Mouse (Mus musculus): ENCODE data around the gene Cfap46. TPM values are rescaled to one million over a fixed set of nuclear protein-coding genes. Genes with fewer than 3 reads are reported as not detected.

The Cfap46 gene
- 0.24 and 0.26 TPM in 2 replicates for polyA plus RNA-seq (2015; fragmentation: Nextera tagmentation; extraction: Ambion mirVana)

DNA sequence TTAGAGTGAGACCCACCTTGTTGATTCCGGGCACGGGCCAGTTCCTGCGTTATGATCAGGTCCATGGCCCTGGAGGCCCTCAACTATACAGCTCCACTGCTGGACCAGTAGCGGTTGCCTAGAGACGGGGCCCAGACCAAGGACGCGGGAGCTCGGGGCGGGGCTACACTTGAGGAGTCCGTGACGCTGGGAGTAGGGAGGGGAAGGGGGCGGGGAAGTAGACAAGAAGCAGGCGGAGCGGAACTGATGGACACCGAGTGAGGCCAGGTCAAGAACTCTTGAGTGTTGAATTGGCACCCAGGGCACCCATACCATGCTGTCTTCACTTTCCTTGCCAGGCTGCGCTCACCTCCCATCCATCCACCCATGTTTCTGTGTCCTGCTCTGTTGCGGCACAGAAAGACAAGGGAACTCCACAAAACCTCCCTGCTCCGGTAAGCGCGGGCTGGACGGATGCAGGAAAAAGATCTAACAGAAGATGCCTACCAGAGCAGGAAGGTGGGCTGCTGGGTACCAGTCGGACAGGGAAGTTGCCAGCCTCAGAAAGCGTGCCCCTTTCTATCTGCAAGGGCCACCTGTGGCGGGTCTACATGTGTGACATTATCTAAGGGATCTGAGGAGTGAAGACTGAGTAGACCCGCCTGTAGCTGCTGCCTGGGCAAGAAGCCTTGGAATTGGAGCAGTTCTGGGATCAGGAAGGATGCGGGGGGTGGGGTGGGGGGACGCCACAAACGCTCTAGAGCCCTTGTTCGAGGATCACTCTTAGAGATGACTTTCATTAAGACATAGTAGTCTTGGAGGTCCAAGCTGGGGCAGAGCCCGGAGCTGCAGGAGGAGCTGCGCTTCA, at the start of gene Cfap46:
Cfap46 (minus strand) TSS at position 112 of the 847 bp plus-strand sequence.
- 1% methylated on average over 30 of the region's 31 CpGs for WGBS
- Histone ChIP-seq H3K27ac (0 out of 2 replicates have a peak within 1 kb of the TSS, but pooled peaks have one; percentile 18), H3K9me3 (no peaks in the 10 kb centered on the region), H3K4me3 (peak within 1 kb of the TSS; percentile 50), H3K4me1 (no peaks in the 10 kb centered on the region; the same call in 1 of the 2 replicates), H3K9ac (peak within 1 kb of the TSS; percentile 24), H3K4me2 (peak within 1 kb of the TSS; percentile 77), H3K27me3 (peaks cover 4% of the 10 kb centered on the region; the same call in 1 of the 2 replicates), H3K36me3 (no peaks in the 10 kb centered on the region)
- ATAC-seq (ENCODE audit: insufficient number of reproducible peaks, low FRiP score, low TSS enrichment, low read depth), result peak; percentile 64

DNA sequence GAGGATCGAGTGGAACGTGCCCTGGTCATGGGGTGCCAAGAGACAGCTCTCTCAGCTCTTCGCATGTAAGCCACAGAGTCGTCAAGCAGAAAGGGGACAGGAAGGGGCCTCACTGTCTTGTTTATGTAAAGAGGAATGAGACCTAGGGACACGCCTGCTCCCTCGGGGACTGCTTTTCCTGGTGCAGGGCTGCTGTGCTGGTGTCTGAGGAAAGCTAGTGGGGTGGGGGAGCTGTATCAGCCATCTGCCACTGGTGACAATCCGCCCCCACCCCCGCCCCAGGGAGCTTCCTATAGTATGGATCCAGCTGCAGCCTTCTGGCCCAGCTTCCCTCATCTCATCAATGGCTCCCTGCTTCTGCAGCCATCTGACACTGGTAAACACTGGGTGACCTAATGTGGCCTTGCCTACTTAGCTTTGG, 47.7 kb upstream of the Cfap46 start:
- ATAC-seq (ENCODE audit: insufficient number of reproducible peaks, low FRiP score, low TSS enrichment, low read depth), result no peak
- Histone ChIP-seq H3K4me1 (peaks cover 3% of the 10 kb centered on the region; the same call in 1 of the 2 replicates), H3K4me3 (no peak overlapping the region), H3K9ac (no peak overlapping the region), H3K27ac (no peak overlapping the region), H3K36me3 (no peaks in the 10 kb centered on the region), H3K27me3 (no peaks in the 10 kb centered on the region), H3K9me3 (no peaks in the 10 kb centered on the region), H3K4me2 (no peak overlapping the region)
- 36% methylated on average over 8 of the region's 8 CpGs for WGBS

DNA sequence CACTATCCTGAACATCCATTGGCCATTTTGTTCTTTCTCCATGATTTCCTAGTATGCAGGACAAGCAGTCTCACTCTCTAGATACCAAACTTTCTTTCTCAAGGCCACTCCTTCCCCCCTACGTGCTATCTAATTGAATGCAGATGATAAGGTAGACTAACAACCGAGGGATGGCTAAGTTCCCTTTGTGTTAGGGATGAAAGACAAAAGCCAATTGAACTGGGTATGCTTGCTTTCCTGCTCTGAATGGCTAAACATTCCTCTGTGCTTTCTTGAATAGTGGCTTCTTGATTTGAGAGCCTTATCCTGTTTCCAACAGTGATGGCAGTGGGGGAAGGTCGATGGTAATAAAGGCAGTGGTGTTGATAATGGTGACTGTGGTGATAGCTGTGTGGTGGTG, 43.5 kb upstream of the Cfap46 start:
- no peak overlapping the region for H3K4me3 ChIP-seq
- no peak overlapping the region for H3K9ac ChIP-seq
- peaks cover 3% of the 10 kb centered on the region; the same call in 1 of the 2 replicates for H3K4me1 ChIP-seq
- no peaks in the 10 kb centered on the region for H3K27me3 ChIP-seq
- no peaks in the 10 kb centered on the region for H3K36me3 ChIP-seq
- no peaks in the 10 kb centered on the region for H3K9me3 ChIP-seq
- H3K4me2 ChIP-seq, result no peak overlapping the region
- 44% methylated on average over 3 of the region's 3 CpGs for whole genome bisulfite sequencing
- H3K27ac ChIP-seq, result no peak overlapping the region
- ATAC-seq (ENCODE audit: insufficient number of reproducible peaks, low FRiP score, low TSS enrichment, low read depth), result no peak

DNA sequence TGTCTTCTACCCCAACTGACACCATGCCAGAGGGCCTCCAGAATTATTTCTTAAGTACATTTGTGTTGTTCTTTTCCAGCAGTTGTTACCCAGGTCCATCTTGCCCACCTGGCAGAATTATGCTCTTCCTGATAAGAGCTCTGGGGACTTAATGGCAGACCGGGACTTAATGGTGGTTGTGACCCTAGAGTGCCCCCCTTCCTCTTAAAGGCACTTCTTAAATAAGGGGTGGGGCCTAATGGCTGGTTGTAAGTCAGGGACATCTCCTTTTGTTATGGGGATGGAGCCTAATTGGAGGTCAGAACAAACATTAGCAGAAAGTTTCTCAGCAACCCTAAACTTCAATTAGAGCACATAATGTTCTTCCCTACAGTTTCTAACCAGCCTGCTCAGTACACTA, 42.0 kb upstream of the Cfap46 start:
- no peak overlapping the region for H3K27ac ChIP-seq
- no peak overlapping the region for H3K4me3 ChIP-seq
- H3K4me2 ChIP-seq, result no peak overlapping the region
- 19% methylated on average over 1 of the region's 1 CpGs for WGBS
- H3K27me3 ChIP-seq, result no peaks in the 10 kb centered on the region
- H3K9me3 ChIP-seq, result no peaks in the 10 kb centered on the region
- no peaks in the 10 kb centered on the region for H3K4me1 ChIP-seq
- H3K36me3 ChIP-seq, result no peaks in the 10 kb centered on the region
- H3K9ac ChIP-seq, result no peak overlapping the region
- no peak for ATAC-seq (ENCODE audit: insufficient number of reproducible peaks, low FRiP score, low TSS enrichment, low read depth)

DNA sequence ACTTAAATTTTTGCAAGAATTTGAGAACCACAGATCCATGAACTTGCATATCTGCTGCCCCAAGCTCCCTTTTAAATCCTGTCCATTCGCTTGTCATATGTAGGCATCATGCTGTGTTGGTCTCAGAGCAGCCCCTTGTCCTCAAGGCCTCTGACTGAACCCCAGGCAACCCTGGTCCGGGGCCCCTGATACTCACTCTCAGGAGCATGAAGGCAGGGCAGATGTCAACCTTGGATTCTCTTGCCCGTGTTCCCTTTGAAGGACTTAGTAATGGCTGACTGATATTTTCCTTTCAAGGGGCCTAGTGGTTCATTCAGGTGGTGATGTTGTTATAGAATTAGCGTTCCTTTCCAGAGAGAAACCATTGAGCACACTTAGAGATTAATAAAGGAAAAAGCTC, 40.4 kb upstream of the Cfap46 start:
- H3K27me3 ChIP-seq, result no peaks in the 10 kb centered on the region
- no peak for ATAC-seq (ENCODE audit: insufficient number of reproducible peaks, low FRiP score, low TSS enrichment, low read depth)
- H3K9me3 ChIP-seq, result no peaks in the 10 kb centered on the region
- no peak overlapping the region for H3K4me2 ChIP-seq
- H3K4me3 ChIP-seq, result no peak overlapping the region
- H3K9ac ChIP-seq, result no peak overlapping the region
- no peak overlapping the region for H3K27ac ChIP-seq
- H3K36me3 ChIP-seq, result no peaks in the 10 kb centered on the region
- 89% methylated on average over 4 of the region's 4 CpGs for WGBS
- H3K4me1 ChIP-seq, result no peaks in the 10 kb centered on the region

DNA sequence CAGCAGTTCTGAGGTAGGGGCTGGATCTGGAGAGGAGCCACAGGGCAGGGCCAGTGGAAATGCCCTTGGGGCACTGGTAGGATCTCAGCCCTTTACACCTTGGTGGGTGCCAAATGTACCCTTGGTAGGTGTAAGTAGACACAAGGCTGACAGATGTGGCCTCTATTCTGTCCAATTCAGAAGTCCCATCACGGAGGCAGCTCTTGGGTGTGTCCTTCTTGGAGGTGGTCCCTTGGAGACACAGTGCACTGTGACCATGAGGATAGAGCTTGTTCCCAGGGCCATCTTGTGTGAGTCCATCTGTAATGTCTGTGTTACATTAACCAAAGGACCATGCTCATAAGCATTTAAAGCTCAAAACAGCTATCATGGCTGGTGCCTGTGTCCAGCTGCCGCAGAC, 37.6 kb upstream of the Cfap46 start:
- WGBS, result 85% methylated on average over 2 of the region's 2 CpGs
- Histone ChIP-seq H3K27me3 (no peaks in the 10 kb centered on the region), H3K4me1 (no peaks in the 10 kb centered on the region), H3K36me3 (no peaks in the 10 kb centered on the region), H3K9me3 (no peaks in the 10 kb centered on the region), H3K9ac (no peak overlapping the region), H3K4me2 (no peak overlapping the region), H3K4me3 (no peak overlapping the region), H3K27ac (no peak overlapping the region)
- no peak for ATAC-seq (ENCODE audit: insufficient number of reproducible peaks, low FRiP score, low TSS enrichment, low read depth)

DNA sequence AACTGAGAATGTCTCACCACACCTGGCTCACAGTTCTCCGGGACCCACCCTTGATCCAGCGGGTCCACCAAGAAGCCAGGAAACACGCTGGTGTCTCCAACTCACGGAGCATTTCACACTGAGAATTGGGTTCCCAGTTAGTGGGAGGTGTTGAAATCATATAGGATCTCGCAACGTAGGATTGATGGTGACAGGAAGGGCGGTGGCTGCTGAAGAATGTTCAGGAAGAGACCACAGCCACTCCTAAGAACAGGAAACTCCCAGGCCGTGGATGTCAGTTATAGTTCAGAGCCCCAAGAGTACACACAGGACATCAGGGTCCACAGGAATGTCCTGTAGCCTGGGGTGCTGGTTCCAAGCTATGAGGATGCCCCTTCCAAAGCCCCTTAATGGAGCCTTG, 34.2 kb upstream of the Cfap46 start:
- Histone ChIP-seq H3K9me3 (no peaks in the 10 kb centered on the region), H3K27ac (no peak overlapping the region), H3K4me2 (no peak overlapping the region), H3K4me3 (no peak overlapping the region), H3K36me3 (no peaks in the 10 kb centered on the region), H3K4me1 (no peaks in the 10 kb centered on the region), H3K27me3 (no peaks in the 10 kb centered on the region), H3K9ac (no peak overlapping the region)
- 82% methylated on average over 8 of the region's 8 CpGs for WGBS
- no peak for ATAC-seq (ENCODE audit: insufficient number of reproducible peaks, low FRiP score, low TSS enrichment, low read depth)

DNA sequence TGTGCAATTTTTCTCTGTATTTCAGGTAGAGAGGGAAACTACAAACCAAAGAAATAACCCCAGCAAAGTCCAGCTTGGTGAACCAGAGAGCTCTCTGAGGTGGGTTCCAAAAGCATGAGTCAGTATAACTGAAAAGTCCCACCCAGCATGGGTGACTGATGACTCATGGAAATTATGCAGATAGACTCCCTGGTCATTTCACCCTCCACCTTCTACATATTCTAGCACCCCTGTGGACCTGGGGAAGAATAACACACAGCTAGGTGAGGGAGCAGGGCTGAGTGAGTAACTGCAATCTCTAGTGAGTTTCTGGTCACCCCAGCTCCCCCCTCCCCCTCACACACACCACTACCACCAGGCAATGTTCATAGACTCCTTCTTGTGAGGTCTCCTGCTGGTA, 28.2 kb upstream of the Cfap46 start:
- Histone ChIP-seq H3K9ac (no peak overlapping the region), H3K4me3 (no peak overlapping the region), H3K36me3 (no peaks in the 10 kb centered on the region), H3K4me2 (no peak overlapping the region), H3K27ac (no peak overlapping the region), H3K9me3 (no peaks in the 10 kb centered on the region), H3K27me3 (peaks cover 5% of the 10 kb centered on the region; the same call in 1 of the 2 replicates), H3K4me1 (no peaks in the 10 kb centered on the region)
- ATAC-seq (ENCODE audit: insufficient number of reproducible peaks, low FRiP score, low TSS enrichment, low read depth), result no peak

DNA sequence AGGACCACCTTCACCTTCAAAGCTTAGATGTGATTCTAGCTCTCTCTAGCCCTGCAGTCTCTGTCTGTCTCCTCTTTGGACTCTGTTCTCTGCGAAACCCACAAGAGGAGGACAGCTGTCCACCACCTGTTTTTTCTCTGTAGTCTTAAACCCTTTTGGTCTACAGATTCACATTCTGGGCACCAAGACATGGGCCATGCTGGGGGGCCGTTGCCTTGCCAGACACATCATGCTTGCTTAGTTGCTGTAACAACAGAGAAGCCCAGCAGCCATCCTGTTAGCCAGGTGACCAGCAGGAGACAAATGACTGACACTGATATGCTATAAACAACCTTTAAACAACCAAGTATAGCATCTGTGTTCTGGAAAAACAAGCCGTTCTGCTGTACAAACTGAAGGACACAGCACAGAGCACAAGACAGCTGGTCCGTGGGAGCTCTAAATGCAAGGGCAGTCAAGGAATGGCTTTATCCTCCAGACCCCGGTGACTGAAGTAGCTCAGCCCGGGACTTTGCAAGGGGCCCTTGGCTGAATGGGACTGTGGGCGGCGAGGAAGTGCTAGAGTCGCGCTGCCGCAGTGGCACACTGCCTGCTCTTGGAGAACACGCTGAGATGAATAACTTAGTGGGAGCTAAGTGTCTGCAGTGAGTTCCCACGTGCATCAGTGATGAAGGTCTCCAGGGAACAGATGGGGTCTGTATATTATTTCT, 22.9 kb upstream of the Cfap46 start:
- 40% methylated on average over 13 of the region's 13 CpGs for WGBS
- H3K4me1 ChIP-seq, result no peaks in the 10 kb centered on the region; the same call in 1 of the 2 replicates
- no peaks in the 10 kb centered on the region for H3K36me3 ChIP-seq
- H3K4me3 ChIP-seq, result no peak overlapping the region
- no peak overlapping the region for H3K9ac ChIP-seq
- H3K27me3 ChIP-seq, result peaks cover 18% of the 10 kb centered on the region; the same call in 1 of the 2 replicates
- no peak overlapping the region for H3K27ac ChIP-seq
- H3K9me3 ChIP-seq, result no peaks in the 10 kb centered on the region
- H3K4me2 ChIP-seq, result no peak overlapping the region
- no peak for ATAC-seq (ENCODE audit: insufficient number of reproducible peaks, low FRiP score, low TSS enrichment, low read depth)

DNA sequence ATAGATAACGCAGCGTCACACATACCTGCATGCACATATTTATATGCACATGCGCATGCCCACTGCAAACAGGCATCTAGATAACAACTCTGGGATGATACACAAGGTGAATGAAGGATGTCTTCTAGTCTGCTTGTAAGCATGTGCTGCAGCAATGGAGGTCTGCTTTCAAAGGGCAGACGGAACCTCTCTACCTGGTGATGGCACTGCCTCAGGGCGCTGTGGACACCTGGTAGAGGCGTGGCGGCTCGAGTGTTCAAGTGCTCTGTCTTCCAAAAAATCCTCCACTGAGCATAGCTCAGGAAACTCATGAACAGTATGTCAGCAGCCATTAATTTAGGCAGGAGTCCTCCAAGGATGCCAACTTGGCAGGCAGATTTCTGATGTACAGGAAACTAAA, 22.2 kb upstream of the Cfap46 start:
- Histone ChIP-seq H3K27me3 (peaks cover 18% of the 10 kb centered on the region; the same call in 1 of the 2 replicates), H3K9me3 (no peaks in the 10 kb centered on the region), H3K36me3 (no peaks in the 10 kb centered on the region), H3K4me1 (no peaks in the 10 kb centered on the region; the same call in 1 of the 2 replicates), H3K9ac (no peak overlapping the region), H3K4me2 (no peak overlapping the region), H3K27ac (no peak overlapping the region), H3K4me3 (no peak overlapping the region)
- 87% methylated on average over 8 of the region's 8 CpGs for WGBS
- ATAC-seq (ENCODE audit: insufficient number of reproducible peaks, low FRiP score, low TSS enrichment, low read depth), result no peak

DNA sequence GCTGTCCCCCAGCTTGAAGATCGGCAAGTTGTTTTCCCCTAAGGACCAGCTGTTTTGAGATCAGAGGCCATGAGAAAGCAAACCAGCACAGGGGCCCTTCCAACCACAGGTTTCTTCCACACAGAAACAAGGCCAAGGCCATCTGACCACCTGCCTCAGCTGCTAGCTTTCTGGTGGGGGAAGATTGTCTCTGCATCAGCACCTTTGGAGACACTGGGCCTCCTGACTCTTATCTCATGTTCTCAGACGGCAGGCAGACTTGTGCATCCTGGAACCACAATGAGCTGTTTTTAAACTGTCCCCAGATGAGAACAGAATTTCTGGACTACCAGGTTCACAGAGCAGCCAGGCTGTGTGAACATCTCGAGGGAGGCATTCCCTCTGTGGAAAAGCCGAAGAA, 21.5 kb upstream of the Cfap46 start:
- H3K36me3 ChIP-seq, result no peaks in the 10 kb centered on the region
- H3K4me2 ChIP-seq, result no peak overlapping the region
- no peak overlapping the region for H3K27ac ChIP-seq
- H3K4me1 ChIP-seq, result no peaks in the 10 kb centered on the region; the same call in 1 of the 2 replicates
- 66% methylated on average over 4 of the region's 4 CpGs for WGBS
- H3K9me3 ChIP-seq, result no peaks in the 10 kb centered on the region
- peaks cover 18% of the 10 kb centered on the region; the same call in 1 of the 2 replicates for H3K27me3 ChIP-seq
- no peak overlapping the region for H3K4me3 ChIP-seq
- no peak for ATAC-seq (ENCODE audit: insufficient number of reproducible peaks, low FRiP score, low TSS enrichment, low read depth)
- H3K9ac ChIP-seq, result no peak overlapping the region

DNA sequence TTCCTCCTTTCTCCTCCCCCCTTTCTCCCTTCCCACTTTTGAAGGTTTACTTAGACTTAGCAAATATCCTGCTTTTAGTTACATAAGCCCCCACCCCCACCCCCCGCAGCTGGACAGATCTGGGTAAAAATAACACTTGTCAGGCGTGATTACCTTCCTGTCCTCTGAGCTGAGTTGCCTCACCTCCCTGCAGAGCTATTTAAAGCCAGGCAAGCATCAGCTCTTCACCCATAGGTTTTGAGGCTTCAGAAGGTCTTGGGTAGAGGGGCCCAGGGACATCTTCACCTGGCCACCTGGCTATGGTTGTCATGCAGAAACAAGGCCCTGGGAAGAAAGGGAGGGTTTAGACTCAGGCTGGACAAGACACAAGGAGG, 20.2 kb upstream of the Cfap46 start:
- Histone ChIP-seq H3K27ac (no peak overlapping the region), H3K4me1 (no peaks in the 10 kb centered on the region; the same call in 1 of the 2 replicates), H3K4me3 (no peak overlapping the region), H3K9ac (no peak overlapping the region), H3K27me3 (peaks cover 18% of the 10 kb centered on the region; the same call in 1 of the 2 replicates), H3K36me3 (no peaks in the 10 kb centered on the region), H3K4me2 (no peak overlapping the region), H3K9me3 (no peaks in the 10 kb centered on the region)
- ATAC-seq (ENCODE audit: insufficient number of reproducible peaks, low FRiP score, low TSS enrichment, low read depth), result no peak
- 14% methylated on average over 2 of the region's 2 CpGs for WGBS

Data from limb, embryonic 15.5 days (tissue).